Mouse (Mus musculus) testis, adult 2 months (tissue): ENCODE measurements at regions not wholly inside any gene's neighbourhood (a gene's known extent, or its start where the extent isn't known, plus 50 kb on each side); places are given as distances from the start of the nearest gene placed in this dataset.

Experiments
- CTCF ChIP-seq: fragments of 200-500 bp; IDR thresholded peaks from 2 replicates; pipeline ENCODE4 v1.5.1; 2012; ENCODE audit warnings: low read depth, mild to moderate bottlenecking, inconsistent platforms, low read length, moderate library complexity; ENCODE audit not compliant: control insufficient read depth, insufficient read depth, insufficient replicate concordance
- POLR2A ChIP-seq: fragments of 200-500 bp; IDR thresholded peaks from 2 replicates; pipeline ENCODE4 v1.6.1; 2012; ENCODE audit warnings: low read depth, mild to moderate bottlenecking, inconsistent platforms, low read length, moderate library complexity; ENCODE audit not compliant: control insufficient read depth

DNA sequence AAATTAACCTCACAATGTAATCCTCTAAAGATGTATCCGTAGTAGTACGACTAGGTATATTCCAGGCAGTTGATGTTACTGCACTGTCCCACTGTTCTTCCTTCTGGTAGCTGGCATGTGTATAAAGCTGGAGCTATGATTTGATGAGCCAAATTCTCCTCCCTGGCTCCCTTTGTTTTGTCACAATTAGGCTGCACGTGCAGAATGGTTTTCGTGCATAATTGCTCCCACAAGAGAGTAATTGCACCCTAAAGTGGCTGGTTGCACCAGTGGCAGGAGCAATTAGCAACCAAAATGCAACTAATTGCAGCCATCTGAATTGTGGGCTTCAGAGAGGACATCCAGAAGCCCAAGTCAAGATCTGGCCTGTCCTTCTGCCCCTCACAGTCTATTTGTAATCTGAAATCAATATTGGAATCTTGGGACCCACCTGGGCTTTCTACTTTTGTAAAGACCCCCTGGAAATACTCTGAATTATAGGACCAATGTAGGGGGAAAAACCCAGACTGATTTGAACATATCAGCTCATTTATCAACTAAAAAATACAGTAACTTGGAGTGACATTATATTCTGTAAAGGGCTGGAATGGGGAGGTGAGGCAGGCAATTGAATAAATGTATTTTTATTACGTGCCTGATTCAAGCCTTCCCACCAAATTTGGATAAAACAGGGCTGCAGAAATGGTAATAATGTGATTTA, 71.7 kb upstream of the Pfn2 start:
- TF ChIP-seq CTCF (no peak), POLR2A (no peak)
